In genomic region chr1:131761079-131761831, GRCm38 (mm10) we compare ENCODE assay signal across 14 mouse cellular contexts. TPM values are rescaled to one million over a fixed set of nuclear protein-coding genes. Genes with fewer than 3 reads are reported as not detected.
A peak's percentile ranks its signal among the peaks of the same experiment; 100 is the strongest.
DNase-seq lines count a peak whose midpoint lies in the region; ATAC-seq and TF ChIP-seq lines count a peak whose summit lies in the region.
"Had no signal": no experiment of that assay in that cellular context is flagged by ENCODE, and none has a peak within 500 bp of the region (broad histone marks: within the 10 kb centered on the region; RNA-seq: fewer than 3 reads in every experiment).

No protein-coding gene starts in this region.

- H3K36me3 ChIP-seq in forebrain, embryonic 11.5 days (ENCODE audit: control insufficient read depth, insufficient read depth, low read length): no peaks in the 10 kb centered on the region
- no peaks in the 10 kb centered on the region for H3K36me3 ChIP-seq in forebrain, embryonic 16.5 days (ENCODE audit: control insufficient read depth, insufficient read depth)
- no peaks in the 10 kb centered on the region for H3K36me3 ChIP-seq in lung, postnatal 0 days (ENCODE audit: insufficient read depth, low read length)
- no peaks in the 10 kb centered on the region for H3K36me3 ChIP-seq in stomach, postnatal 0 days (ENCODE audit: control insufficient read depth, insufficient read depth, low read length)
- H3K36me3 ChIP-seq: heart, embryonic 13.5 days; hindbrain, embryonic 15.5 days; liver, embryonic 15.5 days had no signal

- no peak overlapping the region for H3K9ac ChIP-seq in forebrain, embryonic 11.5 days (ENCODE audit: low read length)
- no peak overlapping the region for H3K9ac ChIP-seq in forebrain, embryonic 16.5 days (replicated peaks; ENCODE audit: low read depth, low read length)
- H3K9ac ChIP-seq in lung, postnatal 0 days (replicated peaks; ENCODE audit: low read depth): no peak overlapping the region
- no peak overlapping the region for H3K9ac ChIP-seq in stomach, postnatal 0 days (ENCODE audit: low read length)
- H3K9ac ChIP-seq: heart, embryonic 13.5 days; hindbrain, embryonic 15.5 days; liver, embryonic 15.5 days had no signal

- H3K27ac ChIP-seq in forebrain, embryonic 11.5 days (ENCODE audit: low read depth, low read length): no peak overlapping the region
- H3K27ac ChIP-seq in forebrain, embryonic 16.5 days (ENCODE audit: low read length): no peak overlapping the region
- 0 out of 2 replicates have a peak overlapping the region, but pooled peaks have one; percentile 26 for H3K27ac ChIP-seq in lung, postnatal 0 days (ENCODE audit: low read length)
- H3K27ac ChIP-seq in stomach, postnatal 0 days (replicated peaks): peak overlapping the region; percentile 45; the same call in 1 of the 2 replicates
- H3K27ac ChIP-seq: heart, embryonic 13.5 days; hindbrain, embryonic 15.5 days; kidney, postnatal 0 days; left cerebral cortex, adult 2 months; liver, embryonic 15.5 days had no signal

- H3K4me3 ChIP-seq in forebrain, embryonic 11.5 days (ENCODE audit: low read depth, low read length): no peak overlapping the region
- no peak overlapping the region for H3K4me3 ChIP-seq in forebrain, embryonic 16.5 days (replicated peaks; ENCODE audit: low read length)
- no peak overlapping the region for H3K4me3 ChIP-seq in lung, postnatal 0 days (ENCODE audit: low read depth, low read length)
- no peak overlapping the region for H3K4me3 ChIP-seq in stomach, postnatal 0 days (ENCODE audit: low read depth, low read length)
- H3K4me3 ChIP-seq: heart, embryonic 13.5 days; hindbrain, embryonic 15.5 days; left cerebral cortex, adult 2 months; liver, embryonic 15.5 days had no signal

- H3K9me3 ChIP-seq in forebrain, embryonic 11.5 days (ENCODE audit: control insufficient read depth, low read length): no peaks in the 10 kb centered on the region
- no peaks in the 10 kb centered on the region for H3K9me3 ChIP-seq in forebrain, embryonic 16.5 days (ENCODE audit: control insufficient read depth, low read length)
- no peaks in the 10 kb centered on the region for H3K9me3 ChIP-seq in lung, postnatal 0 days (ENCODE audit: low read length)
- no peaks in the 10 kb centered on the region for H3K9me3 ChIP-seq in stomach, postnatal 0 days (ENCODE audit: control insufficient read depth, low read length)
- H3K9me3 ChIP-seq: heart, embryonic 13.5 days; hindbrain, embryonic 15.5 days; liver, embryonic 15.5 days had no signal

- ATAC-seq in forebrain, embryonic 11.5 days (replicated peaks; ENCODE audit: low FRiP score): no peak
- ATAC-seq in forebrain, embryonic 16.5 days: no peak
- peak; percentile 73 for ATAC-seq in lung, postnatal 0 days
- peak; percentile 78 for ATAC-seq in stomach, postnatal 0 days (ENCODE audit: low FRiP score, low TSS enrichment)

- peak; percentile 46 for DNase-seq in forebrain, embryonic 11.5 days (ENCODE audit: low spot score)
- DNase-seq in spleen, postnatal 4 days (ENCODE audit: low spot score in 2 of 2): peak; percentile 12 to 57
- DNase-seq in spleen, postnatal 36 days (ENCODE audit: low spot score in 2 of 2): no peak
- DNase-seq in lung, postnatal 0 days (ENCODE audit: low spot score): peak; percentile 94
- peak; percentile 62 for DNase-seq in stomach, postnatal 0 days (ENCODE audit: low spot score)
- no peak for DNase-seq in layer of hippocampus, adult 11-12 months (ENCODE audit: low spot score)
- no peak for DNase-seq in spleen, adult 12 weeks (ENCODE audit: low spot score)
- DNase-seq: cerebellum, postnatal 36 days had no signal

- WGBS in forebrain, embryonic 11.5 days: 85% methylated on average over 13 of the region's 13 CpGs
- 92% methylated on average over 13 of the region's 13 CpGs for WGBS in forebrain, embryonic 16.5 days
- 56% methylated on average over 13 of the region's 13 CpGs for WGBS in lung, postnatal 0 days
- WGBS in stomach, postnatal 0 days: 64% methylated on average over 13 of the region's 13 CpGs

- TF ChIP-seq CTCF in lung, postnatal 0 days (IDR thresholded peaks at IDR 0.05): no peak
- no peak for TF ChIP-seq CTCF in stomach, postnatal 0 days (IDR thresholded peaks at IDR 0.05; ENCODE audit: low read depth)

- peak; percentile 54 for TF ChIP-seq EP300 in lung, postnatal 0 days (IDR thresholded peaks at IDR 0.05)
- no peak for TF ChIP-seq EP300 in stomach, postnatal 0 days (optimal IDR thresholded peaks at IDR 0.05)

- H3K4me2 ChIP-seq in forebrain, embryonic 11.5 days (ENCODE audit: low read depth, low read length, severe bottlenecking): no peak overlapping the region
- H3K4me2 ChIP-seq in forebrain, embryonic 16.5 days (ENCODE audit: low read length): no peak overlapping the region
- H3K4me2 ChIP-seq in lung, postnatal 0 days (replicated peaks; ENCODE audit: low read depth, low read length): no peak overlapping the region
- no peak overlapping the region for H3K4me2 ChIP-seq in stomach, postnatal 0 days (replicated peaks; ENCODE audit: low read depth)
- H3K4me2 ChIP-seq: heart, embryonic 13.5 days; hindbrain, embryonic 15.5 days; liver, embryonic 15.5 days had no signal

- H3K27me3 ChIP-seq in forebrain, embryonic 11.5 days (ENCODE audit: control insufficient read depth, insufficient read depth, low read length): no peaks in the 10 kb centered on the region
- no peaks in the 10 kb centered on the region for H3K27me3 ChIP-seq in forebrain, embryonic 16.5 days (replicated peaks; ENCODE audit: control insufficient read depth, insufficient read depth, low read length)
- H3K27me3 ChIP-seq in lung, postnatal 0 days (replicated peaks; ENCODE audit: insufficient read depth, low read length): no peaks in the 10 kb centered on the region
- H3K27me3 ChIP-seq in stomach, postnatal 0 days (ENCODE audit: control insufficient read depth, insufficient read depth, low read length): no peaks in the 10 kb centered on the region
- H3K27me3 ChIP-seq: hindbrain, embryonic 15.5 days; liver, embryonic 15.5 days had no signal

- no peaks in the 10 kb centered on the region for H3K4me1 ChIP-seq in forebrain, embryonic 11.5 days (replicated peaks; ENCODE audit: control insufficient read depth, insufficient read depth, low read length)
- H3K4me1 ChIP-seq in forebrain, embryonic 16.5 days (replicated peaks; ENCODE audit: control insufficient read depth, insufficient read depth, low read length): peaks cover 6% of the 10 kb centered on the region; the same call in 1 of the 2 replicates
- H3K4me1 ChIP-seq in lung, postnatal 0 days (ENCODE audit: insufficient read depth, low read depth, low read length): peaks cover 10% of the 10 kb centered on the region; the same call in 1 of the 2 replicates
- H3K4me1 ChIP-seq in stomach, postnatal 0 days (replicated peaks; ENCODE audit: control insufficient read depth, insufficient read depth): no peaks in the 10 kb centered on the region
- H3K4me1 ChIP-seq: liver, embryonic 15.5 days had no signal

RNA-seq across cellular contexts. Expression of gene Slc26a9, which starts 17.4 kb away (rescaled TPM):
- polyA plus RNA-seq in forebrain, embryonic 11.5 days (2014; fragmentation: Nextera tagmentation; extraction: Ambion mirVana): not detected in 2 replicates
- polyA plus RNA-seq in forebrain, embryonic 16.5 days (2015; fragmentation: Nextera tagmentation; extraction: Ambion mirVana): 0.06 TPM in 1 of 2 replicates, not detected in the other
- polyA plus RNA-seq in lung, postnatal 0 days (2015; fragmentation: Nextera tagmentation; extraction: Ambion mirVana): 10.9 and 12.3 TPM in 2 replicates
- polyA plus RNA-seq in stomach, postnatal 0 days (2015; fragmentation: Nextera tagmentation; extraction: Ambion mirVana): 15.4 and 17.6 TPM in 2 replicates
- polyA plus RNA-seq: liver, embryonic 15.5 days had no signal

RNA-seq across cellular contexts. Expression of gene Pm20d1, which starts 35.9 kb away (rescaled TPM):
- 0.86 and 1.2 TPM in 2 replicates for polyA plus RNA-seq in forebrain, embryonic 11.5 days (2014; fragmentation: Nextera tagmentation; extraction: Ambion mirVana)
- 0.18 and 0.67 TPM in 2 replicates for polyA plus RNA-seq in forebrain, embryonic 16.5 days (2015; fragmentation: Nextera tagmentation; extraction: Ambion mirVana)
- polyA plus RNA-seq in lung, postnatal 0 days (2015; fragmentation: Nextera tagmentation; extraction: Ambion mirVana): 1.6 TPM in 2 replicates
- polyA plus RNA-seq in stomach, postnatal 0 days (2015; fragmentation: Nextera tagmentation; extraction: Ambion mirVana): 1.1 and 1.4 TPM in 2 replicates

Comparison
In these comparisons a context has a peak if more than half of its experiments do, and no peak if none do; other contexts are left out.
1. DNase-seq: peak in forebrain, embryonic 11.5 days (single experiment), spleen, postnatal 4 days (2 of 2), lung, postnatal 0 days (single experiment) and stomach, postnatal 0 days (single experiment); none in spleen, postnatal 36 days (0 of 2), layer of hippocampus, adult 11-12 months (single experiment) and spleen, adult 12 weeks (single experiment).
2. ATAC-seq: peak in lung, postnatal 0 days (single experiment) and stomach, postnatal 0 days (single experiment); none in forebrain, embryonic 11.5 days (single experiment) and forebrain, embryonic 16.5 days (single experiment).
3. H3K27ac ChIP-seq: peak in lung, postnatal 0 days (single experiment) and stomach, postnatal 0 days (single experiment); none in forebrain, embryonic 11.5 days (single experiment) and forebrain, embryonic 16.5 days (single experiment).
4. RNA of gene Slc26a9, which starts 17.4 kb away (polyA plus RNA-seq): 15.4 to 17.6 TPM in stomach, postnatal 0 days and 10.9 to 12.3 TPM in lung, postnatal 0 days; 0.06 TPM in forebrain, embryonic 16.5 days and not detected in forebrain, embryonic 11.5 days; every median in the first group is over 10 times any median in the second.